Mouse (Mus musculus) ES-CJ7 (cell line): ENCODE measurements around the gene Pnpla2.

Experiments
- DNase-seq: peaks from one replicate; pipeline ENCODE4 v3.0.0; 2011; ENCODE audit warnings: low read depth, low spot score

The Pnpla2 gene

DNA sequence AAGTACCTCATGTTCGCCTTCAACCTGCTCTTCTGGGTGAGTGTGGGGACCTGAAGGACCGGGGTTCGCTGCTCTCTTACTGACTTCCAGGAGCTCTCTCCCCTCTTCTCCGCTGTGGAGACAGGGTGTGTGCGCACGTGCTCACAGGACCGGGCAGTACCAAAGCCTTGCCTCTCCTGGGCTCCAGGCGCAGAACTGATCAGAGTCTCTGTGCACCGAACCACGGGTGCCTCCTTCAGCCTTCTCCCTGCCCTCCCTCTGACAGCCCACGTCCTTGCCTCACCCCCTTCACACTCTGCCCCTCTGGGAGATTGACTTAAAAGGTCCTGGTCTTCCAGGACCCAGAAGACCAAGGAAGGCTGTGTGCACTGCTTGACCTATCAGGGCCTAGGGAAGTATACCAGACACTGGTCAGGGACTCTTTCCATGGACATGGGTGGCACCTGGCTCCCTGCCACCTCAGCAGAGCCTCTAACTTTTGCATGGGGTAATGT is 27.6 kb downstream of the Pnpla2 start:
- no peak for DNase-seq

DNA sequence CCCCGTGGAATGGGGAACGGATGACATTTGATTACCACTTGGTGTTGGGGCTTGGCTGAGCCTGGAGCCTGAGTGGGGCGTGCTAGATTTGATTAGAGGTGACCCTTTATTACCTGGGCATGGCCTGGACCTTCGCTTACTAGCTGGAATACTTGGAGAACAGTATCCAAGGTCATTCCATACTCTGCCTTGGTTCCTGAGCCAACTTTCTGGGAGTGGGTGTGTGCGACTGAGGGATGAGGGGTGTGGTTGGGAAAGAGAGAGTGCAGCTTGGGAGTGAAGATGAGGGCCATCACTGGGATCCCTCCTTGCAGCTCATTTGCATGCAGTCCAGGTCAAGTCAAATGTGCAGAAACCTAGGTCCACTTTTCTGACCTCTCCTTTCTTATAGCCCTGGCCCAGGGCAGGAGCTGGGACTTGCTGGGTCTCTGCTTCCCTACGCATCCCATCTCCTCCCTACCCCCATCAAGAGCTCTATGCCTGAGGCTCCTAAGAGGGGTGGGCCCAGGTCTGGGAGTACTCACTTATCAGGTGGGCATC is 28.2 kb downstream of the Pnpla2 start:
- no peak for DNase-seq

DNA sequence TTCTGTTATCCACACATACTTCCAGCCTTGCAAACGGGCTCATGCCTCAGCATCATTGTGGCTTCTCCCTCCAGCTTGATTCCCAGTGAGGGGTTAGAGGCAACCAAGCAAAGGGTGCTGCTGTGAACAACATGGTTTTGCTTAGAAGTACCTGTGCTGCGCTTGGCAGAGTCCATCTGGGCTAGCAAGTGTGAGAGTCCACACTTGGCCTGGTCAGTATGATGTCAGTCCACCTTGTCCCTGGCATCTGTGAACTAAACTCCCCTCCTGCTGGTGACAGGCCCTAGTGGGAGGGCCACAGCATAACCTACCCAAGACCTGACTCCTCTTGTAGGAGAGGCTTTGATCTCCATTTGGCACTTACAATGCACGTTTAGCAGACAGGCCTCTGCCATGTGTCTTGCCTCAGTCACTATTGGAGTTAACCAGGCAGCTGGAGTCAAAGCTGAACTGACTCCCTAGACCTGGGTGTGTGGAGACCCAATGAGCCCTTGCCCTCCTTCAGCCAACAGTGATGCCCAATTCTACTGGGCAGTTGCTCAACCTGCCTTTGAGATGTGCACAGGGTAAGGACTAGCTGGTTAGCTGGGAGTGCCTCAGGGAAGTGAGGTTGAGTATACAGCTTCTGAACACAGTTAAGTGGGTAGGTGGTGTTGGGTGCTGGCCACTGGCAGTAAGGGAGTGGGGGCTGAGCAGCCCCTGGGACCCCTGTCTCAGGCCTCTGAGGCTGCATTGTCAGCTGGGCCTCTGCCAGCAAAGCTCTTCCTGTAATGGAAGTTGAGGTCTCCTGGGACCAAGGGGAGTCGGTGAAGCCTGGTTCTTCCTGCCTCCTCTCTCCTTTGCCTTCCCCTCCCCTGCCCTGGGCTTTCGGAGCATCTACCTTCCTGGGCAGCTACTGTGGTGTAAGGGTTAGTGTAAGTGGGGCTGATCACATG is 29.5 kb downstream of the Pnpla2 start:
- no peak for DNase-seq

DNA sequence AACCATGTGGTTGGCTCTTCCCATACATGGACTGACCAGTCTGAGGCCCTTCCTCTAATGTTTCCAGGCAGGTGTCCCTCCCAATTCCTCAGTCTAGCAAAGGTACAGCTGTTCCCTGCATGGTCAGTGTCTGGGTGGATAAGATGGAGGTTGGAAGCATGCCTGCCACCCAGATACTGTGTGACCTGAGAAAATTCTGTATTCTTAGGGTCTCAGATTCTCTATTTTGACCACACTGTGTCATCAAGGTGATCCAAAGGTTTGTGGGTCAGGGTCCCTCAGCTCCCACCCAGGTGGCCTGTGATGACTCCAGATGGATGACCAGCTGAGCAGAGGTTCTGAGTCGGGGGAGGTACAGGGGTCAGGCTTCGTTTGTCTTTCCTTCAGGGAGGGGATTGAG is 30.2 kb downstream of the Pnpla2 start:
- no peak for DNase-seq

DNA sequence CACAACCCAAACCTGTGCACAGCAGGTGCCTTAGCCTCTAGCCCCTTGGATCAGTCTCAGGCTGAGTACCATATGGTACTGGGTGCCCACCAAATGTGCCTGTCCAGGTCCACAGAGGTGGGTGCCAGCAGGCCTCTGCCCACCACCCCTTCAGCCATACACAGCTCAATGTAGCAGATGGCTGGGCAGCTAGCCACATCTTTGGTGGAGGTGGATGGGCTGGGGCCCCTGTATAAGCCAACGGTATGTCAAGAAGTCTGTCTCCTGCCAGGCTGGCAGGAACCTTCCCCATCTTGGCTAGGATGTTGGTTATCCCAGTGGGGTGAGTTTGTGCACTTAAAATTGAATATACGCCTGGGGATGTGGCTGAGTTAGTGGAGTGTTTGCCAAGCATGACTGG is 30.6 kb downstream of the Pnpla2 start:
- no peak for DNase-seq

DNA sequence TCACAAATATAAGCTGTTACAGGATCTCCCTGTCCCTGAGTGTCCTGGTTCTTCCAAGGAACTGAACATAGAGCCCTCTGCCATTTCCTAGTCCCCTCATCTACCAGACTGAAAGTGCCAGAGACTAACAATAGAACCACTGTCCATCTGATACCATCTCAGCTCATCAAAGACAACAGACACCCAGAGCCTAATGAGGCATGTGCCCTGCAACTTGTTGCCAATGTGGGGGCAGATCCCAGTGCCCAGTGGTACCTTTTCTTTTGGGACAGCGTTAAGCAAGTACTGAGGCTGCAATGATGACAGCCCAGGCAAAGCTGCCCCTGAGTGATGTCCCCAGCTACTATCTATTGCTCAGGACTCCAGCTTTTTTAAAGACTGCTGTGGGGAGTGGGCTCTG is 31.2 kb downstream of the Pnpla2 start:
- no peak for DNase-seq

DNA sequence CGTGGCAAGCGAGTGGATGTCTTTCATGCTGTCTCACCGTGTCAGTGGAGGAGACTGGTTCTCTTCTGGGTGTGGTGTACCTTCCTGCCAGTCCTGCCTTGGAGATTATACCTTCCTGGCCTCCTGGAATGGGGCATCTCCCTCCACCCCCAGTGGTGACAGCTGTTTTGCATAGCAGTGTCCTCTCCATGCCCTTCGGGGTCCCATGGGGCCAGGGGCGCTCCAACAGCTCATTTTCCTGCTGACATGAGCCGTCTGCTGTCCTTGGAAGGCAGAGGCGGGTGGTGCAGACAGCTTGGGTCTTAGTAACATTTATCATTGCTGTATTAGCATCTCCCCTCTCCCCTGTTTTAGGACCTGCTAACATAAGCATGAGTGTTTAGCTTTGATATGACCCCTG is 32.1 kb downstream of the Pnpla2 start:
- DNase-seq = no peak

DNA sequence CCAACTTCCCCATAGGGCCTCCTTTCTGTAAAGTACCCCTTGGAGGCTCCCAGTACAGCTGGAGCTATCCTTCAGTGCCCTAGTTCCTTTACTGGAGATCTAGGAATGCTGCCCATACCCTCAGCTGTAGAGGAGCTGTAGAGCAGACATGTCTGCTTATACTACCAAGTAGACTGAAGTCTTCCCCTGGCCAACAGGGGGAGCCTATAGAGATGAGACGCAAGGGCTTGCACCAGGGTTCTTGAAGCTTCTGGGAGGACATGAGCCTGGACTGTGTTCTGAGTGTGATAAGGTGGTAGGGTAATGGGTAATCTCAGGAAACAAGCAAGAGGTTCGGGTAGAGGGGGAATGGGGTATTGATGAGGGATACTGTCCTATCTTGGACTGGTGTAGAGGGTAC is 36.2 kb downstream of the Pnpla2 start:
- DNase-seq = peak; percentile 48

DNA sequence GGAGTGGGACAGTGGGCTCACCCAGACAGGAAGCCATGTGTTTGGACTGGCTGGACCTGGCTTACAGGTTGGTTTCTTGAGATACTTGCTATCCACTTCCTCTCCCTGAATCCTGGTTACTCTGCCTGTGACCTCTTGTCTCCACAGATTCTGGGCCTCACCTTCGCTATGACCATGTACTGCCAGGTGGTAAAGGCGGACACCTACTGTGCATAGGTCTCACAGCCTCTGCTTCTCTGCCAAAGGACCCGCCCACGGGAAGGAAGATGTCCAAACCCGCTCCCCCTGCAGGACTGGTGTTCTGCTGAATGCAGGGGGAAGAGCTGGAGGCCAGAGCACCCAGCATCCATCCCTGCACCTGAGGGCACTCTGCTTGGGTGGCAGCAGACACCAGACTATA is 37.7 kb downstream of the Pnpla2 start:
- DNase-seq = no peak

DNA sequence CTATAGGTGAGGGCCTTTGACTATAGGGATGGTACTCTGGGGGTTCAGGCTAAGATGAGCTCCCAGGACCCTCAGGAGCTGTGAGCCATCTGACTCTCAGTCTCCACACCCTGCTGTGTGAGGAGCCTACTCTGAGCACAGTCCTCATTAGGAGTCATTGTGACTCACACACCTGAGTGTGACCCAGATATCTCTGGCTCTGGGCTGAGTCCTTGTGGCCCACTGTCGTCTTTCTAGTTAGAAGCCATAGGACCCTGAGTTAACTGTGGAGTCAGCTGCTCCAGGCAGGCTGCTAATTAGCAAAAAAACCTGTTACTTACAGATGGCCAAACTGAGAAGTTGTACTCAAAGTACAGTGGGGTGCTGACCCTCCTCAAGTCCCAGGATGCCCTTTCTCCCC is 38.7 kb downstream of the Pnpla2 start:
- DNase-seq = no peak

DNA sequence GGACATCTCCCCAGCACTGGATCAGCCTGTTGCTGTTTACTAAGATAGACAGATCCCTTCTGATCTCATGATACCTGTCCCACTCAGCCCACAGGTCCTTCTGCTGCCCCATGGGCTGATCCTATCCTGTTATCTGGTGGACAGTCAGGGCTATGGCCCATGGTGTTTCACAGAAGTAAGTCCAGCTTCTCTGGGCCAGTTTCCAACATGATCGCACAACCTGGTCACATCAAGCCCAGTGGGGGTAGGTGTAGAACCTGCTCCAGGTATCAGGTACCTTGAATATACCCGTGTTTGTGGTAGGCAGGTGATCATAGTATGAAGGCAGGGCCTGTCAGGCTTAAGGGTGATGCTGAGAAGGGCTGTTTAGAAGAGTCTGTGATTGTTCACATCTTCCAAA is 40.4 kb downstream of the Pnpla2 start:
- DNase-seq = no peak

DNA sequence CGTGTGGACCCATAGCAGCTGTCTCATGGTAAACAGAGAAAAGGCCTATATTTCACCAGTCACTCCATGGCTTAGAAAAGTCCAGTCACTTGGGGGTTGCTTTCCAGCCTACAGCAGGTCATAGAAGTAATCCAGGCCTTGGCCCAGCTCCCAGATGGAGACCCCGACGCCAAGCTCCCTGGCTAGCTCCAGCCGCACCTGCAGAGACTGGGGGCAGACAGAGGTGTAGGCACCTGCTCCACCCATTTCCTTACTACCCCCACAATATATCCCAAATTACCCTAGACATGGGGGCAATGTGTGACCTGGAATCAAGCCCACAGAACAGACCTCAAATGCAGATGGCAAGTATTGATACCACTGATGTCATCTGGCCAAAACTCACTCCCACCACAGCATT is 40.9 kb downstream of the Pnpla2 start:
- DNase-seq = no peak

DNA sequence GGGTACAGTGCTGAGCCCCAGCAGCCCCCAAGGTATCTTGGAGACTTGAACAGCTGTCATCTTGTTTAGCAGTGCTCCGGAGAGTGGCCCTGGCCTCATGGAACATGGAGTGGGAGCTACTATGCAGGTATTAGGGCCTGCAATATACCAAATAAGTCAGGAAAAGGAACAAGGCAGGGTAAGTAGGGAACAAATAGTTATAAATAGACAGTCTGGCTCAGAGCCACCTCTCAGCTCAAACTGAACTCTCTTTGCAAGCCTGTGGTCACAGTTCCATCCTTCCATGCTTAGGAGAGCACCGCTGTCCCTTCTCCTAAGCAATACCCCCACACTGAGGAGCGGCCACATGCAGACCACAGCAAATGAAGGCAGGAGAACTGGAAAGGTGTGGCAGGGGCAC is 42.6 kb downstream of the Pnpla2 start:
- no peak for DNase-seq

DNA sequence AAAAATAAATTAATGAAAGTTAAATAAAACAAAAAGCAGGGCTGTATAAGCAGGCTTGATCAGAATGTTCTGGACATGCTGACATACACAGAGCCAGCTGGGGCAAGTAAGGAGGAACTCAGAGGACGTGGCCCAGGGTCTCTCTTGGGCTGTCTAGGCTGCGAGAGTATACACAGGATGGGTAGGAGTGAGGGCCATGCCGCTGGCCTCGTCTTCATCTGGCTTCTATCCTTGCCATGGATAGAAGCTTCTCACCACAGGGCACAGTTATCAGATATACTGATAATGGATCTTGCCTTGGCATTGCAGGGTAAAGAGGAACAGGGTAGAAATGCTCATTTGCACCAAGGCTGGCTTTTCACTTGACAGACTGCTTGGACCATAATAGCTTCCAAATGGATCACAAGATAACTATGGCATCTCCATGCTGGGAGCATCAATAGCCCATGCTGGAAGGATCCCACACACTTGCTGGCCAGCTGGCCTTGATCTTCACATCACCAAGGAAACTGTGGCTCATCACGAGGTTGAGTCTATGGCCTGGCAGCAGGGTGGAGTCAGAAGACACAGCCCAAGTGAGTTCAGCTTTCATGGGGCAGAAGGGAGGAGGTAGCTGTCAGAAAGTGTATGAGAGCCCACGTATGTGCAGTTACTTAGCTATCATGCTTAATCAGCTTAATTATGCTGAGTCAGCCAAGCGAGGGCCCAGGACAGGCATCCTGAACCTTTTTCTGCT is 47.0 kb downstream of the Pnpla2 start:
- no peak for DNase-seq

DNA sequence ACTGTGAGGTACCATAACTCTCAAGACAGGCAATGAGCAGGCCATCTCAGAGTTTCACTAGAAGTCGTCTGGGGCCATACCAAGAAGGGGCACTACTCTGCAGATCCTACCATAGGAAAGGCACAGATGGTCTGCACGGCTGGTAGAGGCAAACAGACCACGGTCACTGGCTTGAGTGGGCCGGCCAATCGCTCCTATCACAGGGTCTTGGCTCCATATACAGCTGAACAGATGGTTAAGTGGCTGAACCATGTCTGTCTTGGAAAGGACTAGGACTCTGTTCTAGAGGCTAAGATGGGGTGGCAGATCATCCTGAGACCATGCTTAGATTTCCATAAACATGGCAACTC is 47.5 kb downstream of the Pnpla2 start:
- no peak for DNase-seq

DNA sequence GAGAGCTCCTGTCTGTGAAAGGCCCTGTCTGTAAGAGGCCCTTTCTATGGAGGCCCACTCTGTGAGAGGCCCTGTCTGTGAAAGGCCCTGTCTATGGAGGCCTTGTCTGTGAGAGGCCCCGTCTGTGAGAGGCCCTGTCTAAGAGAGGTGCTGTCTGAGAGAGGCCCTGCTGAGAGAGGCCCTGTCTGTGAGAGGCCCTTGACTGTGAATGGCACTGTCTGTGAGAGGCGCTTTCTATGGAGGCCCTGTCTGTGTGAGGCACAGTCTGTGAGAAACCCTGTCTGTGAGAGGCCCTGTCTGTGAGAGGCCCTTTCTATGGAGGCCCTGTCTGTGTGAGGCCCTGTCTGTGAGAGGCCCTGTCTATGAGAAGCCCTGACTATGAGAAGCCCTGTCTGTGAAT is 51.3 kb downstream of the Pnpla2 start:
- DNase-seq = no peak

DNA sequence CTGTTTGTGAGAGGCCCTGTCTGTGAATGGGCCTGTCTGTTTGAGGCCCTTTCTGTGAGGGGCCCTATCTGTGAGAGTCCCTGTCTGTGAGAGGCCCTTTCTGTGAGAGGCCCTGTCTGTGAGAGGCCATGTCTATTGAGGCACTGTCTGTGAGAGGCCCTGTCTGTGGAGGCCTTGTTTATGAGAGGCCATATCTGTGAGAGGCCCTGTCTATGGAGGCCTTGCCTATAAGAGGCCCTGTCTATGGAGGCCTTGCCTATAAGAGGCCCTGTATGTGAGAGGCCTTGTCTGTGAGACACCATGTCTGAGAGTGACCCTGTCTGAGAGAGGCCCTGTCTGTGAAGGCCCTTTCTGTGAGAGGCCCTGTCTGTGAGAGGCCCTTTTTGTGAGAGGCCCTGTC is 53.2 kb downstream of the Pnpla2 start:
- DNase-seq = no peak

DNA sequence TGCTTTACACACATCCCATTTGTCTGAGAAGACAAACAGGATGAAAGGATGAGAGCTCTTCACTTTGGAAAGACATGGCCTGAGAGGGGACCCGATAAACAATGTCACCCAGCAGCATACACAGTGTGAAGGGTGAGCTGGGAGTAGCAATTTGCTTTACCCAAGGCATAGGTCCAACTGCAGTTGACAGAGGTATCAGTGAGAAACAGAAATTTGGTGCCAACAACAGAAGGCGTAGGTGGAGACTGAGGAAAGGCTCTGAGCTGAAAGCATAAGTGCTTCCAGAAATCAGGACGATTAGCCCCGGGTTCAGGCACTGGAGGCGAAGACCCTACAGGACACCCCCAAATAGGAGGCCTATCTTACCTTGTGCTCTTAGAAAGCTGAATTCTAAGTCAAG is 55.2 kb downstream of the Pnpla2 start:
- no peak for DNase-seq
